Mouse (Mus musculus) gastrocnemius, postnatal 36 days (tissue): ENCODE data around the gene Spice1. TPM values are rescaled to one million over a fixed set of nuclear protein-coding genes. Genes with fewer than 3 reads are reported as not detected.

Experiments used
- DNase-seq, 2 experiments: peaks; one replicate each; pipeline ENCODE4 v3.0.0; 2022
- intact Hi-C: fragments of 180-260 bp; cut with DNase I; formaldehyde crosslinking; loops from one replicate; pipeline ENCODE4 v1.15.1; 2025
- total RNA-seq, 2 experiments: library from RNA; stranded (reverse); gene quantifications; 2 replicates each; pipeline ENCODE4 v1.2.3; 2021

Spice1 gene
- total RNA-seq, 2 experiments from 2014 or later: 6.1 to 7.9 TPM

DNA sequence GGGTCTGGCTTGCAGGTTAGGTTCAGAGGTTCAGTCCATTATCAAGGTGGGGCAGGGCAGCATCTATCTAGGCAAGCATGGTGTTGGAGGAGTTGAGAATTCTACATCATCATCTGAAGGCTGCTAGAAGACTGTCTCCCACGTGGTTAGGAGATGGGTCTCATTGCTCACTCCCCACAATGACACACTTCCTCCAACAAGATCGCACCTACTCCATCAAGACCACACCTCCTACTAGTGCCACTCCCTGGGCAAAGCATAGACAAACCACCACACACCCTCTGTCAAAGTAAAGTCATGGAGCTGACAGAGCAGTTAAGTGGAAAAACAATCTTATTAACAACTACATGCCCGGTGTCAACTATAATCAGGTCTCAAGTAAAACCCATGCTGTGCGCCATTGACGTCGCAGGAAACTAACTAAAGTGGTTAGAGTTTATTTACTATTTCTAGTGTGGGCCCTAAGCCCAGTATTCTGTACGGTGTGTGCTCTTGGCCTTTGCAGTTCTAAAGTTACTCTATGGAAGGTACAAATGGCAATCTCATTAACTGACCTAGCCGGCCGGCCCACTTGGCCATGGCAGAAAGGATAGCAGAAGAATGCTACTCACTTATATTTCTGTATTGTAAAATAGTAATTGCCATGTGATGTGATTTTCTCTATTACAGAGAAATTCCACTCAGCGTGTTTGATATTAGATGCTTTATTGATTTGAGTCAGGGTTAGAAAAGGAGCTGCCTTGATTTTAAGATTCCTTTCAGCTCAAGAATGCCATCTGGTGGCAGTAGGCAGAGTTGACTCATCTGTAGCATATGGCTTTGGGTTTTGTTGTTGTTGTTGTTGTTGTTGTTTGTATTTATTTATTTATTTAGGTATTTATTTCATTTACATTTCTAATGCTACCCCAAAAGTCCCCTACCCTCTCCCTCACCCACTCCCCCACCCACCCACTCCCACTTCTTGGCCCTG is 15.3 kb downstream of the Spice1 start:
- no peak for DNase-seq
- intact Hi-C loops: loop anchor here (1.0 kb wide), 1 partner anchor 119 kb away; no protein-coding TSS in a partner anchor

DNA sequence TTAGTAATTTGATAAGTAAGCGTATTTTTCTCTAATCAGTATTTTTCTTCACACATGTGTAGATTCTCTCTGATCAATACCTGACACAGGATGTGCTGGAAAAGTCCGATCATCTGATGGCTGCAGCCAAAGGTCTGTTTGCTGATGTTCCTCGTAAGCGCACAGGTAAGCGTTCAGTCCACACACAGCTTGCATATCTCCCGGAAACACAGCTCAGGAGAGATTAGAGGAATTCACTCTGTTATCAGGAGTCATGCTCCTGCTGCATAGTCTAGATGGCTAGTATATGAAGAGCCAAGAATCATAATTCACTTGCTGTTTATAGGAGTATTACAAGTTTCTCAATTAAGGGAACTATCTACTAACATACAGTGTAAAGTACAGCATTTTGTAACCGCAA is 18.6 kb downstream of the Spice1 start:
- intact Hi-C loops: no loop called here
- DNase-seq: no peak

DNA sequence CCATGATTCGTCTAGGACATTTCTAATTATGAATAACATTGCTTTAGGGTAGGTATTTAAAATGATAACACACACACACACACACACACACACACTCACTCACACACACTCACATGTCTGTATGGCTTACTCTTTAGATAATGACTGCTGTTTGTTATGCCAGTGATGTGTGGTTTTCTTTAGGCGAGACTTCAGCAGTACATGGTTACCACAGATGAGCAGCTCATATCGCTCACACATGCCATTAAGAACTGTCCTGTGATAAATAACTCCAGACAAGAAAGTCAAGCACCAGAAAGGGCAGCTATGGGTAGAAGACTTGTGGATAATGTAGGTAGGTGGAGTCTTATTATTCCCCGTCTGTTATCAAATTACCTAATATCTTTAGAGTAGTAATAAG is 28.5 kb downstream of the Spice1 start:
- DNase-seq: no peak
- intact Hi-C loops: no loop called here

DNA sequence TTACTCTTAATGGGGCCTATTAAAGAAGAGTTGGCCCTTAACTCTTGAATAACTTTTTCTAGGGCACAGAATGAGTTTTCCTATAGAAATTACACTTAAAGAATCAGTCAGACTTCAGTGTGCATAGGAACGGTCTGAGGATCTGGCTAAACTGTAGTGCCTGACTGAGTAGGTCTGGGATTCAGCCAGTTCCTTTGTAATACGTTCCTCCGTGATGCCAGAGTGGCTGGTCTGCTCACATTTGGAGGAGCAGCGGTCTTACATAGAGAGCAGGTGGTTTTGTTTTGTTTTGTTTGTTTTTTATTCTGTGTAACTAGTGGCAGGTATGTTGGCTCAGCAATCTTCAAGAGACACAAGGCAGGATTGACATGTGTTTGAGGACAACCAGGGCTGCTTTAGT is 33.1 kb downstream of the Spice1 start:
- no peak for DNase-seq
- intact Hi-C loops: no loop called here

DNA sequence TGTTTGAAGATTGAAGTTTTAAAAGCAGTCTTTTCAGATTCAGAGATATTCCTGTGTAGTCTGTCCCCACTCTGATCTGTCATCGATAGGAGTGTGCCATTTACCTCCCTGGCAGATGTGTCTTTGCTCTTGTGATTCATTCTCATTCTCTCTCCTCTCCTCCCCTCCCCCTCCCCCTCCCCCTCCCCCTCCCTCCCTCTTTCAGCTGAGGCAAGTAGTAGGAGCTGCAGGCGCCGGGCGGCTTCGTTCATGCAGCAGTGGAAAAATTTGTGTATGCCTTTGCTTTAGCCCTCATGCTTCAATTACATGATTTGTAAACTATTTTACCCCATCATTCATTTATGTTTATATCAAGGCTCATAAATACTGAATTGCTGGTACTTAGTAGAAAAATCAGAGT is 34.7 kb downstream of the Spice1 start:
- DNase-seq: no peak
- intact Hi-C loops: no loop called here

DNA sequence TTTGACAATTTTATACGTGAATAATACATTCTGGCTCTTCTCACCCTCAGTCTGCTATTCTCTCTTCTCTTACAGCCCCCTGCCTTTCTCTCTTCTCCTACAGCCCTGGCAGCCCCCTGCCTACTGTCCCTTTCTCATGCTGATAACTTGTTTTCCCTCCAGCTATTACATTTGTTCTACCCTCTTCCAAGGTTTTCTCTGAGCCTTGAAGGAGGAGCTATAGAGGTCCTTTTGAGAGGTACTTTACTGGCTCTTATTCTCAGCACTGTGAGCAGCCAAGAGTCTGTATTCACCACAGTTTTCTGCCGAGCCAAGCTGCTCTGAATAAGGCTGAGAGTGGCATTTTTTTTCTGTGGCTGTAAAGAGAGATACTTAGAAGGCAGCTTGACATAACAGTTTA is 36.6 kb downstream of the Spice1 start:
- no peak for DNase-seq
- intact Hi-C loops: no loop called here

DNA sequence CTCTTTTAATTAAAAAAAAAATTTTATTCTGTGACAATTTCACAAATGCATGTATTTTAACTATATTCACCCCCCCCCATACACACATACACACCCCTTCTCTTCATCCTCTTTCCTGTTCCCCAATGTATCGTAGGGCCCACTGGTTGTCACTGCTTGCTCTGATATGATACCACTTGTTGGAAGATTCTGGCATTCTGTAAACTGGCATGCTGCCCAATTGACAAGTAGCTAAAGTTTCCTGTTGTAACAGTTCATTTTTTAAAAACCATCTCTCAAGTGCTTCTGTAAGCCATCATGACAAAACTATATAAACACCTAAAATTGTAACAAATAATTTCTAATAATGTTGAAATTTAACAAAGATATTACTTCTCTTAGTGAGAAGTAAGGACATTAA is 37.3 kb downstream of the Spice1 start:
- intact Hi-C loops: no loop called here
- no peak for DNase-seq

DNA sequence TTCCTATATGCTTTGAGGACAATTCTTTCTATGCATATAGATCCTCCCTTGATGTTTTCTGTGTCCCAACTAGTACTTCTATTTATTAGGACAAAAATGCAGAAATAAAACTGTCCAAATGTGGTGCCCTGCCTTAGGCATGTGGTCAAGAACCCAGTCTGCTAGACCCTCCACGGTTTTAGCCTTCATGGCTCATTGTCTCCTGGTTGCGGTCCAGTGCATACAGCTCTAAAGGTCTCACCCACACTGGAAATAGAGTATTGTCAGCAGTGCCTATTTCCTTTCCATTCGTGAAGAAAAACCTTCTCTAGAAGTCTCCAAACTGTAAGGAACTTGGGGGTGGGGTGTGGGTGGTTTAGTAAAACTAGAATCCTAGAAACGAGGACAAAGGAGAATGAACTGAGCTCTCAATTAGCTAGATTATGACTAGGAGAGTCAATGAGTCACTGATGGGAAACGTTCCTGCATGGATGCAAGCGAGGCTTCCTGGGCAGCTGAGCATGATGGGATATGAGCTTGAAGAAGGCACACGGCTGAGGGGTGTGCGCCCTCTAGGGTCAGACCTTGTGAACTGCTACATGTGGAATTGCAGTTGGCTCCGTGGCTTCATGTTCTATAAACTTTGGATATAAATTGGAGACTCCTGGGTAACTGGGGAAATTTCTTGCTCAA is 45.1 kb downstream of the Spice1 start:
- intact Hi-C loops: no loop called here
- DNase-seq: no peak

DNA sequence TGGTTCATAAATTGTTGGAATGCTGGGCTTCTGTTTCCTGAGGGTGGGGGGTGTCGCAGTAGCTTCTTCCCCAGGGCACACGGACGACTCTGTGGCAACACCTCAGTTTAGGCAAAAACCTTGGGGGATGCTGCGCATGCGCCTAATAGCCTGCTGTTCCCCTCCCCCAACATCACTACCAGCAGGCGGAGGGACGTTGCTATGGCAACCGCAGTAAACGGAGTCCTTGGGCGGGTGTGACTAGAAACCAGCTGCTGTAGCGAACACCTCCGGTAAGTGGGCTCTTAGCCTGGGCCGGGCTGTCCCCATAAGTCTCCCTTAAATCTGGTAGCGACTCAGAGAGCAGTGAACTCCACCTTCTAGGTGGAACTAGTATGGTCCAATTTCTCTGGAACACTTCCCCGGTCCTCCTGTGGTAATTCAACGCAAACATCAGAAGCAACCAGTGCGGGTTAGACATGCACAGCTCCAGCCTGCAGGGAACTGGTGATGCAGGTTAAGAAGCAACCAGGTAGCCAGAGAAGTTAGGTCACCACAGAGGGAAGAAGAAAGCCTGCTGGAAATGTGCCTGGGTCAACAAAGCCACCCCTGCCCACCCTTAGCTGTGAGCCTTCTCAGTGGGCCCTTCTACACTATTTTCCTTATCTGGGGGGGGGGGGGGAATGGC is 47.8 kb downstream of the Spice1 start, which contains the start of gene Cfap44:
Gene Cfap44, plus strand, starts transcription at position 220 of the 667 bp plus-strand sequence.
- intact Hi-C loops: no loop called here
- DNase-seq: no peak

DNA sequence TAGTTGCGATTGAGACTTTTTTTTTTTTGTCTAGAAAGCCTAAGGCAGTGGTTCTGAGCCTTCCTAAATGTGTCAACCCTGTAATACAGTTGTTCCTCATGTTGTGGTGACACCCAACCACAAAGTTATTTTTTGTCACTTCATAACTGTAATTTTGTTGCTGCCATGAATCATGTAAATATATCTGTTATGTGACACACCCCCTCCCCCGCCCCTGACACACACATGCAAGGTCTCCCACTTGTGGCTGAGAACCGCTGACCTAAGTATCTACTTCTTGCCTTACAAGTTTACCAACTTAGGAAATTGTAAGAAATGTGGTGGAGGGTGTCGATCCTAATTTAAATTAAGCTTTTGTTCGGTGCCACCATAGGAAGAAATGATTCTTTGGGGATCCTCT is 58.0 kb downstream of the Spice1 start:
- no peak for DNase-seq
- intact Hi-C loops: no loop called here

DNA sequence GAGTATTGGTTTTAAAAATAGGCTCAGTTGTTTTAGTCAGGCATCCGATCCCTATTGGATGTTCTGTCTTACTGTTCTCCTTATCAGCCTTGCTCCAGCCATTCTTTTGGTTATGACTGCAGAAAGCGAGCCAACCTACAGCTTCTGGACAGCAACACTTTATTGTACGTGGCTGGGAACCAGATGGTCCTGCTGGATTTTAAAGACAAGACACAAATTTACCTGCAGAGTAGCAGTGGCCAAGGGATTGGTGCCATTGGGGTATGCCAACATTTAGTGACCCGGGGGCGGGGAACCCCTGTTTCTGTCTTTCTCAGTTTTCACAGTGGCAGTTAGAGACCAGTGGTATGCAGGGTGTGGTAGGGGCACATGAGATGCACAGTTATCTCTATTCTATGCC is 60.3 kb downstream of the Spice1 start:
- no peak for DNase-seq
- intact Hi-C loops: no loop called here

DNA sequence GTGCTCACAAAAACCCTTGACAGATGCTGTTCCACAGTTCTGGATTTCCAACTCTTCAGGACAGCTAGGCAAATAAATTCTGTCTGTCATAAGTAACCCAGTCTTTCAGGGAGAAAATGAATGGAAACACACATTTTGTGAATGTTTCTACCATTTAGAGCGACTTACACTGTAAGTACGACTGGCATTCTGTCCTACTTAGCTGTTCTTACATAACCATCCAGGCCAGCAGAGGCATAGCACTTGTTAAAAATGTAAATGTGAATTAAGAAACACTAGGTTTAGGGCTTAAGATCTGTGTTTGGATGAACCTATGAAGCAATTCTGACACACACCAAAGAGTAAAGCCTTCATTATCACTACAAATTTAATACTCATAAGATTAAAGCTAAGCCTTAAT is 61.4 kb downstream of the Spice1 start:
- intact Hi-C loops: no loop called here
- DNase-seq: no peak

DNA sequence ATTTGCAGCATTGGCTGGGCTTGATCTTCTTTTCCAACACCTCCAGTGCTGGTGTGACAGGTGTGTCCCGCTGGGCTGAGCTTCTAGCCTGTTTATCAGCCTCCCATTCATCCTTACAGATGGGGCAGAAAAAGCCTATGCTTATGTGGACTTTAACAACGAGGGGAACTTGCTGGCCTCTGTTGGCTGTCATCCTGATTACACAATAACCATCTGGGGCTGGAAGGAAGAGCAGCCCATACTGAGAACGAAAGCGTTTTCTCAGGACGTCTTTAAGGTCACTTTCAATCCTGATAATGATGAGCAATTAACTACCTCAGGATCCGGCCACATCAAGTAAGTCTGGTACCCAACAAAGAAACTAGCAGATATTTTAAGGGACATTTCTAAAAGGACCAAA is 63.3 kb downstream of the Spice1 start:
- no peak for DNase-seq
- intact Hi-C loops: no loop called here

DNA sequence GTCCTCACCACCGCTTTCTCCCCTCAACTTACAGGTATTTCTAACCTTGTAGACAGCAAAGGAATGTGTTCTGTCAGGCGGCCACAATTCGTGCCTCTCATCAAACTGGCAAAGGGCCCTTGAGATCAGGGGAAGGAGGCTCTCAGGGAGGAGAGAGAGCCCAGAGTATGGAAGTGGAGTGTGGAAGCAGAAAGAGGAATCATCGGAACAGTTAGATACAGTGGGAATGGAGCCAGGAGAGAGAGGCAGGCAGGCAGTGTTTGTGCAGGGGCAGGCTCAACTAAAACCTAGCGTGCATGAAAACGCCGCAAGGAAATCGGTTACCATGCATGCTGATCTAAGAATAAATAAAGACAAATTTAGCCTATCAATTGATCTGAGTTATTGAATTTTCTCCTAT is 70.7 kb downstream of the Spice1 start:
- no peak for DNase-seq
- intact Hi-C loops: no loop called here

DNA sequence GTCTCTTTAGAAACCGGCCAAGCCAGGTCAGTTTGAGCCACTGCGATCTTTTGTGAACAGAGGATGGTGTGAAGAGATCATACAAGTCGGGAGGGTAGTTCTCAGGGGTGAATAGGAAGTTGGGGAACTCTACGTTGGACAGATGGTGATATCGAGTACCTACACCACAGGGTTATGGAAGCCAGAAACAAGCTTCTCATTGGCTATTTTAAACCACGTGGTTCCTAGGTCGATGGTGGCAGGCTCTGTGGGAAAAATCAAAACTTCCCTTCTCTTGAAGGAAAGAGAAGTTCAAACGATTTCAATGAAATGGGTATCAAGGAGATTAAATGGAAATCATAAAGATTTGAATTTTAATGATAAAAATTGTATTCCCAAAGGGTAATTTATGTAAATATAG is 74.8 kb downstream of the Spice1 start:
- no peak for DNase-seq
- intact Hi-C loops: no loop called here

DNA sequence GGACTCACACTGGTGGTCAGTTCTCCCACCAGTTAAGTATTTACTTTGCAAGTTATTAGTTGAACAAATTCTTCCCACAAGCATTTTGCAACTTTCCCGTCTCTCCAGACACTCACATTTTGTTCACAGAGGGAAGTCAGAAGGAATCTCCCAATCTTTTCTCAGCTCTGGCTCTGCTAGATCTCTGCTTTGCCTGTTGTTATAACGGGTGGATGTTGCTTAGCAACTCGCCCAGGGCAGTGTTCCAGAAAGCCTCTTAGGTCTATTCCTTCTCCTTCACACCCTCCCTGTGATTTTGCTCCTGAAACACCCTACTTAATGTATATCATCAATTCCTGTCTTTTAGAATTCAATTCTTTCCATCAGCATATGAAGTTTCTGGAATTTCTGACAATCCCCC is 76.6 kb downstream of the Spice1 start:
- DNase-seq: no peak
- intact Hi-C loops: no loop called here

DNA sequence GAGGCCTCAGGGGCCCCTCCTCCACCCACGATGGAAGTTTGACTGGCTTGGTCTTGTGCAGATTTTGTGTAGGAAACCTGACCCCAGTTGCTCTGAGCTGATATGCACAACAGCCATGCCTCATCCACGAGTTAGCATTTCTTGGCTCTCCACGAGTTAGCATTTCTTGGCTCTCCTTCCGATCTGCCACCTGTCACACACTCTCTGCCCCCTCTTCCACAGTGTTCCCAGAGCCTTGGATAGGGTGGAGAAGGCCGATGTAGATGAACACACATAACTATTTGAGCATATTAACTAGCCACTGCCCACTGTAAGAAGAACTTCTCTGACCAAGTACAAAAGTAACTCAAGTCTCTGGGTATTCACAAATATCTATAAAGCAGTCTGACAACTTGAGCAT is 81.5 kb downstream of the Spice1 start:
- no peak for DNase-seq
- intact Hi-C loops: no loop called here

DNA sequence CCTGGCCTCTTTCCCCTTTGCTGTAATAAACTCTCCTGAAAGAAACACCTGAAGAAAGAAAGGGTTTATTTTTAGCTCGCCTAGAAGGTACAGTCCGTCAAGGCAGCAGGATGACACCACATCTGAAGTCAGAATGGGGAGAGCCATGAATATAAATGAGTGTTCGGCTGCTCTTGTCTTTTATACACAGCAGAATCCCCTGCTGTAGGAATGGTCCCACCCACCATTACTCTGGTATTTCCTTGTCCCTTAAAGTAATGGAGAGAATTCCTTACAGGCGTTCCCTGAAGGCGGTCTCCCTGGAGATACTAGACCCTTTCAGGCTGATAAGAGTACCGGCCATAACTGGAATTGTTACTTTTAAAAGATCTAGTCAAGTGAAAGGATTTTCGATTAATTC is 83.1 kb downstream of the Spice1 start:
- no peak for DNase-seq
- intact Hi-C loops: no loop called here

DNA sequence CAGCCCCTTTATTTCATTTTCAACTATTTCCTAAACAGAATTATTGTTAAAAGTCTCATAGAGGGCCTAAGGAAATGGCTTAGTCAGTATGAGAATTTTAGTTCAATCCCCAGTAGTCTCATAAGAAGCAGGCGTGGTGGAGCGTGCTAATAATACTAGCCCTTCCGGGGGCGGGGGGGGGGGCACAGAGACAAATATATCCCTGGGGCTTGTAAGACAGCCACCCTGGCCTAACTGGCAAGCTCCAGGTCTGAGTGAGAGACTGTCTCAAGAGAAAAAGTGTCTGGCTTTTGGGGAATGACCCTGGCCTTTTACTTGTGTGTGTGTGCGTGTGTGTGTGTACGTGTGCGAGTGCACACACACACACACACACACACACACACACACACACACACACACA is 88.0 kb downstream of the Spice1 start:
- intact Hi-C loops: no loop called here
- DNase-seq: no peak

DNA sequence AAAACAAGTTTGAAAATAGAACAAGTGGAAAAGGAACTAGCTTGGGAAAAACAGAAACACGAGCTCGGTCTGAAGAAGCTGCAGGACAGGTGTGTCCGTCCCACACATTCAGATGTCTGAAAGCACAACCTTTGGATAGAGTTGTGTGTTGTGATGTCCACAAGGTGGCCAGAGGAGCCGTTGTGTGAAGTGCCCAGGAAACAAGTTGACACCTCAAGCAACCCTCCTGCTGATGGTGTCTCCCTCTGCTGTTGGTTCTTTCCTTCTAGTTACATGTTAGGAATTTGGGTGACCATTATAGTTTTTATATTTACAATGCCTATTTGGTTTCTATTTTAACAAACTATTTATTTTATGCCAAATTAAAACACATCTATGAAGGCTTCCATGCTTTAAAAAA is 88.6 kb downstream of the Spice1 start:
- no peak for DNase-seq
- intact Hi-C loops: no loop called here
